Mouse (Mus musculus): Measurements from ENCODE around the gene Ntng2. TPM values are rescaled to one million over a fixed set of nuclear protein-coding genes. Genes with fewer than 3 reads are reported as not detected.

The Ntng2 gene
- 100 to 1,000 TPM; 111 TPM for total RNA-seq (2021)
- long read RNA-seq, experiment 1, partial matches to known transcripts = 1 of 4 reads
- long read RNA-seq, experiment 1, other reads (novel, unspliced or antisense) = 3 of 4 reads
- long read RNA-seq, experiment 2, partial matches to known transcripts = 1 of 1 reads
- long read RNA-seq, experiment 2, other reads (novel, unspliced or antisense) = 0 of 1 reads

GRCm38 (mm10) chr2:29252599-29253204 is at the start of gene Ntng2:
Gene Ntng2, minus strand, starts transcription at chr2:29253005.
- Histone ChIP-seq H3K27ac (peak within 1 kb of the TSS; percentile 96), H3K4me3 (peak within 1 kb of the TSS; percentile 93)
- peak in 1 of 2 experiments; percentile 39 for DNase-seq (ENCODE audit: low spot score in 2 of 2)
- TF ChIP-seq CTCF (conservative IDR thresholded peaks at IDR 0.05) = no peak

GRCm38 (mm10) chr2:29295557-29295956 is 42.8 kb upstream of the Ntng2 start:
- TF ChIP-seq CTCF (conservative IDR thresholded peaks at IDR 0.05) = no peak
- H3K27ac ChIP-seq = no peak overlapping the region
- H3K4me3 ChIP-seq = no peak overlapping the region
- no peak for DNase-seq (ENCODE audit: low spot score in 2 of 2)

DNA sequence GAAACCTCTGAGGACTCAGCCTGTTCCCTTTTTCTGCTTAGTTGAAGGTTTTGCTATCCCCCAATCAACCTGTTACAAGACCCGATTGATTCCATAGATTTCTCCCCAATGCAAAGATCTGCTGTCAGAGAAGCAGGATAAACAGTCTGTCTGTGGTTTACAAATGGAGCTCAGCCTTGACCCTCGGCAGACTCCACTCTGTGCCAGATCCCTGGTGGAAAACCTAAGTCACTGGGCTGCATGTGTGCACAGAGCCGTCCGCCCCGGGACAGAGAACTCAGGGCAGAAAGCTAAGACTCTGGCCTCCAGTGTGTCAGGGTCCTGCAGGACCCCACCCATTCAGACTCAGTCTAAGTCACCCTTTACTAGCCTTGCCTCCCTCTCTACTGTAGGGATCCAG is 34.8 kb upstream of the Ntng2 start:
- no peak for DNase-seq (ENCODE audit: low spot score in 2 of 2)
- Histone ChIP-seq H3K27ac (no peak overlapping the region), H3K4me3 (no peak overlapping the region)
- TF ChIP-seq CTCF (conservative IDR thresholded peaks at IDR 0.05) = no peak

DNA sequence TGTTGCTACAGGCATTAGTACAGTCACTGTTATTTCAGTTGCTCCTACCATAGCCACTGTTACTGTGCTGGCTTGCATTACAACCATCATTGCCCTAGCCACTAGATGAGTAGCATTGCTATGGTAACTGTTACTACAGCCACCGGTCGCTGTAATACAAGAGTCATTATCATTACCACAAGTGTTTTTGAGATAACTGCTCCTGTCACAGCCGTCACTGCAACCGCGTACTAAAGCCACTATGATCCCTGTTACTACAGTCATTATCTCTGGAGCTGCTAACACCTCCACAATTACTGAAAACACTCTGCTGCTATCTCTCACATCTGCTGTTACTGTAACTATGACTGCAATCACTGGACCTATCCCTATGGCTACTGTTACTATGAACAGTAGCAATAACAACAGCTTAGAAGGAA is 24.9 kb upstream of the Ntng2 start:
- no peak for TF ChIP-seq CTCF (conservative IDR thresholded peaks at IDR 0.05)
- no peak for DNase-seq (ENCODE audit: low spot score in 2 of 2)
- H3K4me3 ChIP-seq = no peak overlapping the region
- 0 out of 2 replicates have a peak overlapping the region, but pooled peaks have one; percentile 19 for H3K27ac ChIP-seq

DNA sequence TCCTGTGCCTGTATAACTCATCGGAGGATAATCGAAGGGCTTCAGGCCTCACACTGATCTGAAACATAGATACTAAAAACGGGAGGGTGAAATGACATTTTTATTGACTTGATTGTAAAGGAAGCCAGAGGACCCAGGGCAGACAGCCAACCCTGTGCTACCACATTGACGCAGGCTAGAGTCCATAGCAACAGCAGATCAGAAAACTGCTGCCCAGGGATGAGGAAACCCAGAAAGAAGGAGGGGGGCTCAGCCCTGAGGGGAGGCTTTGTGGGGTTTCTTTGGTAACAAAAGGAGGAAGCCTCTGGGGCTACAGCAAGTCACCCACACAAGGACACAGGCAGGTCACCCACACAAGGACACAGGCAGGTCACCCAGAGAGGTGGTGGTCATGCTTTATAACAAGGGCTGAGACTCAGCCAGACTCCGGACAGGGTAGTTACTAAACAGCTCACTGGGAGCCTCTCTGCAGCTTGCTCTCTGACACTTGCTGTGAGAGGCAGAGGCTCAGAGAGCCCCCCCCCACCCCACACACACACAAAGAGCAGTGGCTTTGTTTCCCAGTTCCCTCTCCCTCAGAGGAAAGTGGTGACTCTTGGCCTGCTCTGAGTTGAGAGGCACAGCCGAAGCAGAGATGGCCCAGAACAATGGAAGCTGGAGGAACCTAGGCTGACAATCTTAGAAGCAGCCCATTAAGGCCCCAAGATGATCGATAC is 19.2 kb upstream of the Ntng2 start:
- peak overlapping the region; percentile 39; the same call in 1 of the 2 replicates for H3K27ac ChIP-seq
- no peak for DNase-seq (ENCODE audit: low spot score in 2 of 2)
- TF ChIP-seq CTCF (conservative IDR thresholded peaks at IDR 0.05) = no peak
- H3K4me3 ChIP-seq = no peak overlapping the region

DNA sequence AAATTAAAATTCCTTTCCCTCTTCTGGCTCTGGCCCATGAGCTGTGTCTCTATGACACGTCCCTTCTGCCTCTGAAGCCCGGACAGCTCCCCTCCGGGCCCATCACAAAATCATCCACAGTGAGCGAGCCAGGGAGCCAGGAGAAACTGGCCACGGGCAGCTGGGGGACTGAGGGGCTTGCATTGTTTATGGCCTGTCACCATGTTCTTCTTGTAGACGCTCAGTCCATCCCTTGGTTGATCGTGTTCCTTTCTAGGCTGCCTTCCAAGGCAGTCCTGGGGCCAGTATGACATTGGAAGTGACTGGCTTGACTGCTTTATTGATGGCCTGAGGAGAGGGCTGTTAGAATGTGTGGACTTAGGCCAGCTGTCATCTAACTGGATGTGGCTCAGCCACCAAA is 18.3 kb upstream of the Ntng2 start:
- Histone ChIP-seq H3K27ac (0 out of 2 replicates have a peak overlapping the region, but pooled peaks have one; percentile 39), H3K4me3 (no peak overlapping the region)
- DNase-seq (ENCODE audit: low spot score in 2 of 2) = no peak
- no peak for TF ChIP-seq CTCF (conservative IDR thresholded peaks at IDR 0.05)

DNA sequence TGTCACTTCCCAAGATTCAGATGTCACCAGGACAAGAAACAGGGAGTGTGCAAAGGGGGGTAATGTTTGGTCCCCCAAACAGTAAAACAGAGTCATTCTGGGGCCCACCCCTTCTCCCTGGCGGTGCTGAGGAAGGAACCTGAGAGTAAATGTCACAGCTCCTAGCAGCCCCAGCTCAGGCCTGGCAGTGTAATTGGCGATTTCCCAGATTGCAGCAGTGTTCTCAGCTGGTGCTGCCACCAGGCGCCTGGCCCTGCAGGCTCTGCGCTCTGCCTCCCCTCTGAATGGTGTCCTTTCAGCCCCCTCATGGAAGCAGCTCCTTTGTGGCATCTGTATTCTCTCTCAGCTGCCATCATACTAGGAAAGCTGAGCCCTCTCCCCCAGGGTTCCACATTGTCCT is 14.0 kb upstream of the Ntng2 start:
- peak overlapping the region; percentile 73 for H3K27ac ChIP-seq
- H3K4me3 ChIP-seq = no peak overlapping the region
- peak in 1 of 2 experiments; percentile 22 for DNase-seq (ENCODE audit: low spot score in 2 of 2)
- peak; percentile 55 for TF ChIP-seq CTCF (conservative IDR thresholded peaks at IDR 0.05)

DNA sequence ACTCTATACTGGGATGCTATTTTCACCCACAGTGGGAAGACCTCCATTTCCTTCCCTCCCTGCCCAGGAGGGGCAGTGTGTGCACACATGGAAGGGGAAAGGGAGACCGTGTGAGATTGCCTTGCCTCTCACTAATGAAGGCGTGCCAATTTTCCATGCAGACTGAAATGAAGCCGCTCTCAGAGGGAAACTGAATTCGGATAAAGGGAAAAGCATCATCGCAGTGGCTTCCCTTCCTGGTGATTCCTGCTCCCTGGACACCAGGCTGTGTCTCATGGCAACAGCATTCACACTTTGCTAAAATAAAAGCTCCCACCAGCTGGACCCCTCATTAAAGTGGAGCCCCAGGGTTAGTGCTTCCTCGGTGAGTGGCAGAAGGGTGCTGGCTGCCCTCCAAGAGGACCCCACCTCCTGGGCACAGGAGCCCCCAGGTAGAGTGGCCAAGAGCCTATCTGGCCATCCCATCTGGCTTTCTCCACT is 9.7 kb upstream of the Ntng2 start:
- Histone ChIP-seq H3K27ac (0 out of 2 replicates have a peak overlapping the region, but pooled peaks have one; percentile 14), H3K4me3 (no peak overlapping the region)
- no peak for DNase-seq (ENCODE audit: low spot score in 2 of 2)
- TF ChIP-seq CTCF (conservative IDR thresholded peaks at IDR 0.05) = peak; percentile 74

GRCm38 (mm10) chr2:29261126-29261525 is 8.3 kb upstream of the Ntng2 start:
- Histone ChIP-seq H3K4me3 (no peak overlapping the region), H3K27ac (no peak overlapping the region)
- TF ChIP-seq CTCF (conservative IDR thresholded peaks at IDR 0.05) = no peak
- DNase-seq (ENCODE audit: low spot score in 2 of 2) = no peak

DNA sequence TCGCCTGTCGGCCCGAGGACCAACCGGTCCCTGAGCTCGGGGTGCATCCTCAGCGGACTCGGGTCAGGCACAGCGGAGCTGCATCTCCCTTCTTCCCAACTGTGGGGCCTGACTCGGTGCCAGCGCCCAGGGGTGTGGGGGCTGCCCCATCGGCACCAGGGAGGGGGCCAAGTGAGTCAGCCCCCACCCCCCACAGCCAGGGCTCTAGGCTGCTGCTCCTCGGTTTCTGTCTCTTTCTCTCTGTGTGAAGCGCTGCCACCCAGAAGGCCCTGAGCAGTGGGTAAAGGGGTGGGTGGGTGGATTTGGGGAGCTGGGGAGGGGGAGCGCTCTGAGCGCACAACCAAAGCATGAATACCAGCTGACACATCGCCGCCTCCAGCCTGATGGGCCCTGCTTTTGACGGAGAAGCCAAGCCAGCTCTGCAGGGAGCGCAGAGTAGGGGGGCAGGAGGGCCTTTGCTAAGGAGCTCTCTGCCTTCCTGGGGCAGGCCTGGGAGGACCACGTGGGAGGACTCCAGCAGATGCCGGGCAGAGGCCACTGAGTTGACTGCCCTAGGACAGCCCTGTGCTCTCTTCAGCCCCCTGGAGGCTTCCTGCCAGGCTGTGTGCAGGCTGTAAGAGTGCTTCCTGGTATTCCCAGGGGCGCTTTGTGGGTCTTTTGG is 530 bp upstream of the Ntng2 start:
- Histone ChIP-seq H3K4me3 (peak overlapping the region; percentile 93), H3K27ac (peak overlapping the region; percentile 96)
- peak; percentile 73 to 82 for DNase-seq (ENCODE audit: low spot score in 2 of 2)
- peak; percentile 58 for TF ChIP-seq CTCF (conservative IDR thresholded peaks at IDR 0.05)

GRCm38 (mm10) chr2:29252059-29252598 is 676 bp downstream of the Ntng2 start:
- TF ChIP-seq CTCF (conservative IDR thresholded peaks at IDR 0.05) = peak; percentile 53
- DNase-seq (ENCODE audit: low spot score in 2 of 2) = no peak
- Histone ChIP-seq H3K4me3 (peak overlapping the region; percentile 93), H3K27ac (peak overlapping the region; percentile 96)
